Mouse (Mus musculus): ENCODE measurements at regions not wholly inside any gene's neighbourhood (a gene's known extent, or its start where the extent isn't known, plus 50 kb on each side); places are given as distances from the start of the nearest gene placed in this dataset.
"Not testable (repeated sequence)": the region's sequence is repeated elsewhere in the genome, so short reads cannot be mapped to it uniquely, and the experiment has no call there.

DNA sequence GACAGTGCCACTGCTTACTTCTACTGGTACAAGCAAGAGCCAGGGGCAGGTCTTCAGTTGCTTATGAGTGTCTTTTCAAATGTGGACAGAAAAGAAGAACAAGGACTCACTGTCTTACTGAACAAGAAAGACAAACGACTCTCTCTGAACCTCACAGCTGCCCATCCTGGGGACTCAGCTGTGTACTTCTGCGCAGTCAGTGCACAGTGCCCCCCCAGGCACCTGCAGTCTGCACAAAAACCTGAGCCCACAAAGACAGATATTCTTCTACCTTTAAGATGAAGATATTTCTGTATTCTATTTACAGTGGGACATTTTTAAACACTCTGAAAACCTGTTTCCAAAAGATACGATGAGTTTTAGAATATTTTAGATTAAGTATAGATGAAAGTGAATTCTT lies 476.5 kb downstream of the Dad1 start:
- no peak overlapping the region for H3K27ac ChIP-seq (ENCODE audit: insufficient read depth, low read depth, low read length)
- no peak overlapping the region for H3K4me3 ChIP-seq (ENCODE audit: insufficient read depth, low read depth, low read length)
- no peaks in the 10 kb centered on the region for H3K4me1 ChIP-seq (ENCODE audit: control insufficient read depth, insufficient read depth, low read length)
- H3K27me3 ChIP-seq (replicated peaks; ENCODE audit: control insufficient read depth, insufficient read depth, low read length) = no peaks in the 10 kb centered on the region
- no peaks in the 10 kb centered on the region for H3K36me3 ChIP-seq (ENCODE audit: control insufficient read depth, insufficient read depth, low read length)
- no peak for DNase-seq
- TF ChIP-seq POLR2A (IDR thresholded peaks at IDR 0.05; ENCODE audit: low read depth, low read length) (no peak), CTCF (conservative IDR thresholded peaks at IDR 0.05; ENCODE audit: insufficient read depth, insufficient read length, low read depth, low read length) (no peak)
- WGBS = 82% methylated on average over 3 of the region's 3 CpGs

DNA sequence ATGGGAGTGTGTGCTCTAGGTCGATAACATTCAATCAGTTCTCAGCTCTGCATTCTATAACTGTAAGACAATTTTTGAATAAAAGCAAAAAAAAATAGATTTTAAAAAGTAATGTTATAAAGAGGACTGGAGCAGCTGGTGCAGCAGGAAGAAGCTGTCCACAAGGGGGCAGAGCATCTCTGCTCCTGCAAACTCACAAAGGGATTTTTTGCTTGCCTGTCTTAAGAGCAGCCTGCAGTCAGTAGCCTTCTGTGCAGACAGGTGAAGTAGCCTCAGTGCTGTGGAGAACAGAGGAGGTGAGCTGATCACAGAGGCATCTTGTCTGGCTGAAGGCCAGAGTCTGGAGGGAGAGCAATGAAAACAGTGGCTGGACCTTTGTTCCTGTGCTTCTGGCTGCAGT lies 477.2 kb downstream of the Dad1 start:
- H3K36me3 ChIP-seq (ENCODE audit: control insufficient read depth, insufficient read depth, low read length); H3K4me1 ChIP-seq (ENCODE audit: control insufficient read depth, insufficient read depth, low read length); H3K27me3 ChIP-seq (replicated peaks; ENCODE audit: control insufficient read depth, insufficient read depth, low read length); H3K27ac ChIP-seq (ENCODE audit: insufficient read depth, low read depth, low read length); H3K4me3 ChIP-seq (ENCODE audit: insufficient read depth, low read depth, low read length): not testable (repeated sequence)
- DNase-seq = peak; percentile 39
- TF ChIP-seq CTCF (conservative IDR thresholded peaks at IDR 0.05; ENCODE audit: insufficient read depth, insufficient read length, low read depth, low read length) = peak; percentile 46
- WGBS = 65% methylated on average over 1 of the region's 1 CpGs

DNA sequence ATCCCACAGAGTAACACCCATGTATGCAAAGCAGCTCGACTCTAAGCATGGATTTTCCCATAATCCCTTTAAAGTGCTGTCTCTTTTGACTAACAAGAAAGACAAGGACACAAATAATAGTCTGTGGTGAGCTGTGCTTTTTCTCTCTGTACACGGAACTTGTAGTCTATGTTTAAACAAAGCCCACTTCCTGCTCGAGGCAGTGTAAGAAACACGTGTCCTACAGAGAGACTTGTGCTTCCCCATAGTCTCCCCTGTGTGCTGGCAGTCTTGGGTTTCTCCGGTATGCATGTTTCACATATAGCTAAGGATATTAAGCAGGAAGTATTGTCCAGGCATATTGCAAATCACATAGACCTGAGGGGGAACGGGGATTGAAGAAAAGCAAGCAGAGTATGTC lies 487.4 kb downstream of the Dad1 start:
- WGBS = 67% methylated on average over 6 of the region's 6 CpGs
- not testable (repeated sequence) for H3K27me3 ChIP-seq (replicated peaks; ENCODE audit: control insufficient read depth, insufficient read depth, low read length); DNase-seq; H3K36me3 ChIP-seq (ENCODE audit: control insufficient read depth, insufficient read depth, low read length); H3K4me1 ChIP-seq (ENCODE audit: control insufficient read depth, insufficient read depth, low read length); H3K27ac ChIP-seq (ENCODE audit: insufficient read depth, low read depth, low read length); H3K4me3 ChIP-seq (ENCODE audit: insufficient read depth, low read depth, low read length)

- WGBS = 89% methylated on average over 1 of the region's 1 CpGs
These were observed 488.0 kb downstream of the Dad1 start for GRCm38 (mm10) chr14:53765918-53766317.

DNA sequence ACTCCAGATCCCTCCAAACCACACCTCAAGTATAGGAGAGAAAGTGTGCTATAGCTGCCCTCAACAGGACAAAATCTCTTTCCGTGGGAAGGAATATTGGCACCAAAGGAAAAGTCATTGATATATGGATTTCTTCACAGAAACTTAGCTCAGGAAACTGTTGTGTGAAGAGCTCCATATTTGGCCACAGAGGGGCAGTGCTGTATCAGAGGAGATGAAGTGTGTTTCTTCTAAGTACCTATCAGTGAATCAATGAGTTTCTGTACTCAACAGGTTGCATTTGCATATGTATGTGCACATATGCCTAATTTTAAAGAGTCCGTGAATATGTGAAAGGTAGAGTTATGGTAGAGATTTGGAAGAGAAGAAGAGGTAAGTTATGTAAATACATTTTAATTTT lies 493.3 kb downstream of the Dad1 start:
- not testable (repeated sequence) for DNase-seq

More at GRCm38 (mm10) chr14:53765918-53766317, 488.0 kb downstream of the Dad1 start:
- not testable (repeated sequence) for H3K27me3 ChIP-seq (replicated peaks; ENCODE audit: control insufficient read depth, insufficient read depth, low read length); H3K4me3 ChIP-seq (ENCODE audit: insufficient read depth, low read depth, low read length); H3K4me1 ChIP-seq (ENCODE audit: control insufficient read depth, insufficient read depth, low read length); DNase-seq; H3K27ac ChIP-seq (ENCODE audit: insufficient read depth, low read depth, low read length); H3K36me3 ChIP-seq (ENCODE audit: control insufficient read depth, insufficient read depth, low read length)

GRCm38 (mm10) chr14:53757782-53758181 lies 496.1 kb downstream of the Dad1 start:
- not testable (repeated sequence) for H3K27ac ChIP-seq (ENCODE audit: insufficient read depth, low read depth, low read length); H3K36me3 ChIP-seq (ENCODE audit: control insufficient read depth, insufficient read depth, low read length); H3K4me3 ChIP-seq (ENCODE audit: insufficient read depth, low read depth, low read length); H3K4me1 ChIP-seq (ENCODE audit: control insufficient read depth, insufficient read depth, low read length); H3K27me3 ChIP-seq (replicated peaks; ENCODE audit: control insufficient read depth, insufficient read depth, low read length); DNase-seq
- 72% methylated on average over 4 of the region's 4 CpGs for WGBS

More for the DNA sequence above, 493.3 kb downstream of the Dad1 start:
- not testable (repeated sequence) for H3K27me3 ChIP-seq (replicated peaks; ENCODE audit: control insufficient read depth, insufficient read depth, low read length); H3K36me3 ChIP-seq (ENCODE audit: control insufficient read depth, insufficient read depth, low read length); H3K4me3 ChIP-seq (ENCODE audit: insufficient read depth, low read depth, low read length); H3K27ac ChIP-seq (ENCODE audit: insufficient read depth, low read depth, low read length); H3K4me1 ChIP-seq (ENCODE audit: control insufficient read depth, insufficient read depth, low read length)
- 64% methylated on average over 2 of the region's 2 CpGs for WGBS

DNA sequence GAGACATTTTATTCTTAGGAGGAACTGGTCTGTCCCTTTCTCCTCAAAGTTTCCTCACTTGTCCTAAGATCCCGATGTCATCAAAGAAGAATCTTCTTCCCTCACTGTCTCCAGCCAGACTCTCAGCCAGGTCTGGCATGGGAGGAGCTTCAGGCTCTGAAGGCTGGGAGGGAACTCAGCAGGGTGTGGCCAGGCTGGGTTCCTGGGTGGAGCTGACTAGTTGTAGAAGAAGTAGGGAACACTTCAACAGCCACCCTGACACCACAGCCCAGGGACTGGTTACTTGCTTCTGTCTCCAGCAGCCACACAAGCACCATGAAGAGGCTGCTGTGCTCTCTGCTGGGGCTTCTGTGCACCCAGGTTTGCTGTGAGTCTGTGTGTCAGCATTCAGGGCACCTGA lies 496.8 kb downstream of the Dad1 start:
- not testable (repeated sequence) for H3K4me1 ChIP-seq (ENCODE audit: control insufficient read depth, insufficient read depth, low read length); H3K36me3 ChIP-seq (ENCODE audit: control insufficient read depth, insufficient read depth, low read length); H3K27ac ChIP-seq (ENCODE audit: insufficient read depth, low read depth, low read length); H3K4me3 ChIP-seq (ENCODE audit: insufficient read depth, low read depth, low read length); DNase-seq; H3K27me3 ChIP-seq (replicated peaks; ENCODE audit: control insufficient read depth, insufficient read depth, low read length)
- WGBS = no CpG with 5 or more reads among the region's 1 CpGs

GRCm38 (mm10) chr14:53750703-53751441 lies 503.0 kb downstream of the Dad1 start:
- no peaks in the 10 kb centered on the region for H3K36me3 ChIP-seq (ENCODE audit: control insufficient read depth, insufficient read depth, low read length)
- DNase-seq = no peak
- 63% methylated on average over 4 of the region's 4 CpGs for WGBS
- H3K27me3 ChIP-seq (replicated peaks; ENCODE audit: control insufficient read depth, insufficient read depth, low read length) = no peaks in the 10 kb centered on the region
- no peak overlapping the region for H3K4me3 ChIP-seq (ENCODE audit: insufficient read depth, low read depth, low read length)
- TF ChIP-seq POLR2A (IDR thresholded peaks at IDR 0.05; ENCODE audit: low read depth, low read length) (no peak), CTCF (conservative IDR thresholded peaks at IDR 0.05; ENCODE audit: insufficient read depth, insufficient read length, low read depth, low read length) (no peak)
- H3K27ac ChIP-seq (ENCODE audit: insufficient read depth, low read depth, low read length) = no peak overlapping the region
- no peaks in the 10 kb centered on the region for H3K4me1 ChIP-seq (ENCODE audit: control insufficient read depth, insufficient read depth, low read length)

GRCm38 (mm10) chr14:53743552-53743951 lies 510.4 kb downstream of the Dad1 start:
- not testable (repeated sequence) for H3K4me1 ChIP-seq (ENCODE audit: control insufficient read depth, insufficient read depth, low read length); H3K27me3 ChIP-seq (replicated peaks; ENCODE audit: control insufficient read depth, insufficient read depth, low read length); H3K27ac ChIP-seq (ENCODE audit: insufficient read depth, low read depth, low read length); DNase-seq; H3K36me3 ChIP-seq (ENCODE audit: control insufficient read depth, insufficient read depth, low read length); H3K4me3 ChIP-seq (ENCODE audit: insufficient read depth, low read depth, low read length)
- 84% methylated on average over 3 of the region's 3 CpGs for WGBS

GRCm38 (mm10) chr14:53742864-53743263 lies 511.0 kb downstream of the Dad1 start:
- H3K27ac ChIP-seq (ENCODE audit: insufficient read depth, low read depth, low read length); H3K4me3 ChIP-seq (ENCODE audit: insufficient read depth, low read depth, low read length); H3K4me1 ChIP-seq (ENCODE audit: control insufficient read depth, insufficient read depth, low read length); H3K36me3 ChIP-seq (ENCODE audit: control insufficient read depth, insufficient read depth, low read length); DNase-seq; H3K27me3 ChIP-seq (replicated peaks; ENCODE audit: control insufficient read depth, insufficient read depth, low read length): not testable (repeated sequence)
- WGBS = 62% methylated on average over 2 of the region's 2 CpGs

DNA sequence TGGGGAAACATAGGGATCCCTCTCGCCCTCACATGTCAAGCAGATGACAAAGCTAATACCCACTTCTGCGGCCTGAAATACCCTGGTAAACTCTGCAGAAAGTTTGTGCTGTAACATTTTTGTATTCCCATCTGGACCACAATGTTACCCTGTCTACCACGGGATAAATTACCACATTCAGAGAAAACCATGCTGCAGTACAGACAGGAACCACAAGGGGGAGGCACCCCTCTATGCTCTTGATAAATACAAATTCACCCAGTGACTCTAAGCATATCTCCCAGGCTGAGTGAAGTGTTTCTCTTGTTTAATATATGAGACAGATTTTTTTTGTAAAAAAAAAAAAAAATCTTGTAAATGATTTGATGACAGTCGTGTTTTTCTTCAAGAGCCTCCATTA lies 512.7 kb downstream of the Dad1 start:
- not testable (repeated sequence) for H3K27ac ChIP-seq (ENCODE audit: insufficient read depth, low read depth, low read length); H3K36me3 ChIP-seq (ENCODE audit: control insufficient read depth, insufficient read depth, low read length); H3K27me3 ChIP-seq (replicated peaks; ENCODE audit: control insufficient read depth, insufficient read depth, low read length); H3K4me3 ChIP-seq (ENCODE audit: insufficient read depth, low read depth, low read length); H3K4me1 ChIP-seq (ENCODE audit: control insufficient read depth, insufficient read depth, low read length)
- WGBS = 52% methylated on average over 4 of the region's 4 CpGs
- peak; percentile 18 for DNase-seq

Data from kidney, adult 2 months (tissue).